Mouse (Mus musculus): ENCODE measurements at regions not wholly inside any gene's neighbourhood (a gene's known extent, or its start where the extent isn't known, plus 50 kb on each side); places are given as distances from the start of the nearest gene placed in this dataset.

DNA sequence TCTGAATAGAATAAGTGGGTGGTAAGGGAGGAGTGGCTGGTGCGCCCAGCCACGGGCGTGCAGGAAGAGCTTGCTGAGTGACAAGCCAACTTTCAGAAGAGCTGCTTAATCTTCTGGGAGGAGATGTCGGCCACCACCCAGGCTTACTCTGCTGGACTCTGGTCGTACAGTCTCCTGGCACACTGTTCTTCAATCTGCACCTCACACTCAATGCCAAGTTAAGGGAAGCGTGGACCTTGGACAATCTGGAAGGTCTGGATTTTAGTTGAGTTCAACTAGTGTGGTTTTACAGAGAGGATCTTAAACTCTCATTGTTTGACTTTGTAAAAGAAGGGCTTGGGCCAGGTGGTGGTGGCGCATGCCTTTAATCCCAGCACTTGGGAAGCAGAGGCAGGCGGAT is 138.1 kb upstream of the Stmnd1 start:
- TF ChIP-seq CTCF (conservative IDR thresholded peaks at IDR 0.05; ENCODE audit: low read length): no peak
- no peak for TF ChIP-seq POU5F1 (IDR thresholded peaks at IDR 0.05; ENCODE audit: borderline replicate concordance, low read length)
- no peak for TF ChIP-seq NANOG (IDR thresholded peaks at IDR 0.05; ENCODE audit: borderline replicate concordance, low read length)
